Mouse (Mus musculus): ENCODE measurements around the gene Olfr809. TPM values are rescaled to one million over a fixed set of nuclear protein-coding genes. Genes with fewer than 3 reads are reported as not detected.

Gene Olfr809
- polyA plus RNA-seq (2012; fragmentation: generic; extraction: Trizol), result not detected

DNA sequence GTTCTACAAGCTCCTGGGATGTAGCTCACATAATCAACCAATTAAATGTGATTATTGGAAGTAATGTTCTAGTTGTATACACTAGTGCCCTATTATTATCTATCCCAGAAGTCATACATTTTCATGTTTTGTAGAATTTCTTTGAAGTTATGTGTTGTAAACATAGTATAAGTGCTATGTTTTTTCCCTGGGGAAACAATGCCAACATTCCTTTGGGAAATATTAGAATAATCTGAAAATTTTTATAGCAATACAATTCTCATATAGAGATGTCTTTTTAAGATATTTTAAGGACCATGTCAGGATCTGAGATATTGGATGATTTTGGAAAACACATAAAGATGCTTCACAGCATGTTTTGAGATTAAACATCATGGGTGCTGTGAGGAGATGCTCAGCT is at the start of gene Olfr809:
Gene Olfr809, plus strand, starts transcription at position 301 of the 400 bp plus-strand sequence.

DNA sequence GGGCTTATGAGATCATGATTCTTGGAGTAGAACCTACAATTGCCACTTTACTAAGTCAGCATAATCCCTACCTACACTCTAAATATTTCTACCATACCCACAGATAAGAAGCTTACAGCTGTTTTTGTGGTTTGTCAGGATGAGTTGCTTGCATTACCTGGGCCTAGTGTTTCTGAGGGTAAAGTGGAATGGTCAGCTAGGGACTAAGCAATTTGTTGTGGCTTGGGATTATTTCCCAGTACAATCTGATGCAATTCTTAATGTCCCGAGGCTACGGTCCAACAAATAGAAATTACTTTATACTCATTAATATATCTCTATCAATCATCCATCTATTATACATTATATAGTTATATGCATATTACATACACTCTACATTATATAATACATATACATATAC is 45.2 kb upstream of the Olfr809 start, which contains the start of gene Olfr805:
Gene Olfr805, minus strand, starts transcription at position 101 of the 400 bp plus-strand sequence.

DNA sequence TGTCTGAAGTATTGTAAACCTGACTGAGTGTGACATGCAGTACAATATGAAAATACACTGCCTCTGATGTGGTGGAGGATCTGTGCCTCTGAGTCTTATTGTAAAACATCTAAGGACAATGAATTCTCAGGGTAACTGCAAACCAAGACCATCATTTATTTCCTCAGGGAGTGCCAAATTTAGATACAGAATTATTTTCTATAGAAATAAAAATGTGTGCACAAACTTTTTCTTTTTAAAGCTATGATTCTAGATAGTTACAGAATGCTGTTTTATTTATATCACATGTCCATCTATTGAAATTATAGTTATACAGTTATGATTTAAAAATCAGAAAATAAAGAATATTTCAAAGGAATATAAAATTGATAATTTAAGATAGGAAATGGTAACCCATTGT is 32.6 kb upstream of the Olfr809 start, which contains the start of gene Olfr806:
Gene Olfr806, minus strand, starts transcription at position 101 of the 400 bp plus-strand sequence.

DNA sequence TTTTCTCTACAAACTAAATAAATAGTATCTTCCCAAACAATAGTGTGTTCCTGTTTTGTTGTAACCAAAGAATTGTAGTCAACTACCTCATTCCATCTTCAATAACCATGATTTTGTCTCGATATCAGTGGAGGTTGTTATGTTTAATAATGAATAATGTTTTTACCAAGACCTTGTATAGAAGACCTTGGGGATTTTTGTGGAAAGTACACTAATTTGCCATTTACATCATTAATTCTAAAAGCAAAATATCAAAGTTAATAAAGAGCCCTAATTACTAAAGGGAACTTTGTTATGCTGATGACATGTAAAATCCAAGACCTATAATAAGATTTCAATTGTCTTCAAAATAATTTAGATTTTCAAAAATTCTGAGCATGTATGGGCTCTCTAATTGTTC is 16.7 kb upstream of the Olfr809 start, which contains the start of gene Olfr807:
Gene Olfr807, minus strand, starts transcription at position 101 of the 400 bp plus-strand sequence.

DNA sequence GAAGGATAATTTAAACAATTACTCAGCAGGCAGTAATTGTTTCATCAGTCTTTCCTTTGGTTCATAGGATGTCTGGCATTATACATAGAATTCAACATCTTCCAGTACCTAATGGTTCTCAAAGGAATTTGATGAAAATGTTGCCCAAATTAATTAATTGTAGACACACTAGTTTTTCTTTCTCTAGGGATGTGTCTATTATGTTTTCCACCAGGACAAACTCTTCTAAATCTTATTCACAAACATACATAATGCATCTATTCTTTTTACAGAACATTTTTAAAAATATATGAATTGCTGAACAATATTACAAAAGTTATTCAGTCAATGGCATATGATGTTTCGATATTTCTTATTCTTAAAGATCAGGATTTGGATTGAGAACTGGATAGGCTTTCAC is 9.3 kb upstream of the Olfr809 start, which contains the start of gene Olfr808:
Gene Olfr808, plus strand, starts transcription at position 301 of the 400 bp plus-strand sequence.

DNA sequence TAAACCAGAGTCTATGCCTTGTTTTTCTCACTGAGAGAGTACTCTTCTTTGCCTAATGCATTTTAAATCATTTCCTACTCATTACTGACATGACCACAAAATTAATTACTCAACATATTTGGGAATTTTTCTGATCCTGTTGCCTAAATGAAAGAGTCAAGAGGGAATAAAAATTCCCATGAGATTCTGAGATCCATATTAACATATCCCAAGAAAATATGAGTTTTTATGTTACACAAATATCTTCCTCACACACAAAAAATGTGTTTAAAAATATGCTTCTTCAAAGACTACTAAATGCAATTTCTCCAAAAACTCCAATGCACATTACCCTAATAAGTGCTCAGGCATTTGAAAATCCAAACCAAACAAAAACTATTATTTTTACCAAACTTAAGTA is 20.4 kb downstream of the Olfr809 start, which contains the start of gene Olfr810:
Gene Olfr810, minus strand, starts transcription at position 101 of the 400 bp plus-strand sequence.

DNA sequence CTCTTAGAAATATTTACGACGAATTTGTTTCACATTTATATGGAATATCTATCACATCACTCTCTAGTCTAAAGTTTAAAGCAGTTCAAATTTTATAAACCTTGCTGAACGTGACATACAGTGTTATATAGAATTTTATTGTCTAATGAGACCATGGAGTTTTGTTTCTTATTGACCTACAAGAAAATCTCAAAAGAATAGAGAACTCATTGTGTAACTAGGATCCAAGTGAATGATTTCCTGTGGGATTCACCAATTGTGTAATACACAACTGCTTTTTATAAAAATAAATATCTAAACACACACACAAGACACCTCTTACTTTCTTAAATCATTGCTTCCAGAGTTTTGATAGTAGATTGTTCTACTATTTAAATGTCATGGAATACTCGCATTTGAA is 29.9 kb downstream of the Olfr809 start, which contains the start of gene Olfr811:
Gene Olfr811, minus strand, starts transcription at position 101 of the 400 bp plus-strand sequence.

Other genes with a start within 250 kb of the Olfr809 start
- not detected for gene Olfr792, start 235.5 kb upstream of the Olfr809 start, polyA plus RNA-seq (2012; fragmentation: generic; extraction: Trizol)
- gene Olfr794, start 207.0 kb upstream of the Olfr809 start, polyA plus RNA-seq (2012; fragmentation: generic; extraction: Trizol), result not detected
- gene Olfr796, start 162.1 kb upstream of the Olfr809 start, polyA plus RNA-seq (2012; fragmentation: generic; extraction: Trizol), result not detected
- gene Olfr798, start 146.7 kb upstream of the Olfr809 start, polyA plus RNA-seq (2012; fragmentation: generic; extraction: Trizol), result not detected
- gene Olfr799, start 137.2 kb upstream of the Olfr809 start, polyA plus RNA-seq (2012; fragmentation: generic; extraction: Trizol), result not detected
- gene Olfr800, start 116.9 kb upstream of the Olfr809 start, polyA plus RNA-seq (2012; fragmentation: generic; extraction: Trizol), result not detected
- gene Olfr801, start 100.8 kb upstream of the Olfr809 start, polyA plus RNA-seq (2012; fragmentation: generic; extraction: Trizol), result not detected
- gene Olfr802, start 86.5 kb upstream of the Olfr809 start, polyA plus RNA-seq (2012; fragmentation: generic; extraction: Trizol), result not detected
- not detected for gene Olfr803, start 80.4 kb upstream of the Olfr809 start, polyA plus RNA-seq (2012; fragmentation: generic; extraction: Trizol)
- not detected for gene Olfr804, start 71.4 kb upstream of the Olfr809 start, polyA plus RNA-seq (2012; fragmentation: generic; extraction: Trizol)
- not detected for gene Olfr805, start 45.3 kb upstream of the Olfr809 start, polyA plus RNA-seq (2012; fragmentation: generic; extraction: Trizol)
- gene Olfr806, start 32.7 kb upstream of the Olfr809 start, polyA plus RNA-seq (2012; fragmentation: generic; extraction: Trizol), result not detected
- gene Olfr807, start 16.8 kb upstream of the Olfr809 start, polyA plus RNA-seq (2012; fragmentation: generic; extraction: Trizol), result not detected
- not detected for gene Olfr808, start 9.2 kb upstream of the Olfr809 start, polyA plus RNA-seq (2012; fragmentation: generic; extraction: Trizol)
- not detected for gene Olfr810, start 20.3 kb downstream of the Olfr809 start, polyA plus RNA-seq (2012; fragmentation: generic; extraction: Trizol)
- gene Olfr811, start 29.8 kb downstream of the Olfr809 start, polyA plus RNA-seq (2012; fragmentation: generic; extraction: Trizol), result not detected
- gene Olfr812, start 71.5 kb downstream of the Olfr809 start, polyA plus RNA-seq (2012; fragmentation: generic; extraction: Trizol), result not detected
- not detected for gene Olfr813, start 80.7 kb downstream of the Olfr809 start, polyA plus RNA-seq (2012; fragmentation: generic; extraction: Trizol)
- gene Olfr814, start 105.2 kb downstream of the Olfr809 start, polyA plus RNA-seq (2012; fragmentation: generic; extraction: Trizol), result not detected
- not detected for gene Olfr815, start 131.2 kb downstream of the Olfr809 start, polyA plus RNA-seq (2012; fragmentation: generic; extraction: Trizol)
- gene Olfr816, start 141.0 kb downstream of the Olfr809 start, polyA plus RNA-seq (2012; fragmentation: generic; extraction: Trizol), result not detected
- not detected for gene Olfr818, start 174.5 kb downstream of the Olfr809 start, polyA plus RNA-seq (2012; fragmentation: generic; extraction: Trizol)
- gene Olfr819, start 192.6 kb downstream of the Olfr809 start, polyA plus RNA-seq (2012; fragmentation: generic; extraction: Trizol), result not detected
- gene Olfr247, start 201.5 kb downstream of the Olfr809 start, polyA plus RNA-seq (2012; fragmentation: generic; extraction: Trizol), result not detected
- not detected for gene Gm10310, start 210.4 kb downstream of the Olfr809 start, polyA plus RNA-seq (2012; fragmentation: generic; extraction: Trizol)
- not detected for gene Olfr820, start 238.0 kb downstream of the Olfr809 start, polyA plus RNA-seq (2012; fragmentation: generic; extraction: Trizol)

Data from C3H10T1/2 (cell line).